Mouse (Mus musculus): ENCODE data around the gene Ttc28.

GRCm38 (mm10) chr5:110889945-110890344 is 10.3 kb downstream of the Ttc28 start:
- no peak for TF ChIP-seq POLR2A (IDR thresholded peaks at IDR 0.05; ENCODE audit: low read depth, low read length)
- no peak for TF ChIP-seq CTCF (IDR thresholded peaks at IDR 0.05; ENCODE audit: extremely low read depth, insufficient read depth, insufficient read length, insufficient replicate concordance)

Data from spleen, adult 2 months (tissue).